Mouse (Mus musculus): ENCODE measurements around the gene Fgfr2. TPM values are rescaled to one million over a fixed set of nuclear protein-coding genes. Genes with fewer than 3 reads are reported as not detected.
"Not testable (repeated sequence)": the region's sequence is repeated elsewhere in the genome, so short reads cannot be mapped to it uniquely, and the experiment has no call there.

Fgfr2 gene
- polyA plus RNA-seq, 1 experiment from 2014 or later: 110 TPM

- H3K4me2 ChIP-seq (replicated peaks; ENCODE audit: low read depth, low read length): no peak overlapping the region
- no peaks in the 10 kb centered on the region for H3K9me3 ChIP-seq (ENCODE audit: low read length)
- ATAC-seq: no peak
- TF ChIP-seq CTCF (IDR thresholded peaks at IDR 0.05) (peak; percentile 65), EP300 (IDR thresholded peaks at IDR 0.05) (no peak)
- no peak overlapping the region for H3K4me3 ChIP-seq (ENCODE audit: low read depth, low read length)
- no peaks in the 10 kb centered on the region for H3K27me3 ChIP-seq (replicated peaks; ENCODE audit: insufficient read depth, low read length)
- no peaks in the 10 kb centered on the region for H3K4me1 ChIP-seq (ENCODE audit: insufficient read depth, low read depth, low read length)
- no peak overlapping the region for H3K9ac ChIP-seq (replicated peaks; ENCODE audit: low read depth)
- DNase-seq (ENCODE audit: low spot score): peak; percentile 38
- H3K27ac ChIP-seq (ENCODE audit: low read length): no peak overlapping the region
- H3K36me3 ChIP-seq (ENCODE audit: insufficient read depth, low read length): no peaks in the 10 kb centered on the region
Observed at GRCm38 (mm10) chr7:131054808-131055370, 2068.3 kb downstream of the Fgfr2 start.

GRCm38 (mm10) chr7:131049829-131050228, 2073.3 kb downstream of the Fgfr2 start:
- DNase-seq (ENCODE audit: low spot score); H3K4me1 ChIP-seq (ENCODE audit: insufficient read depth, low read depth, low read length); H3K27me3 ChIP-seq (replicated peaks; ENCODE audit: insufficient read depth, low read length); ATAC-seq; H3K9me3 ChIP-seq (ENCODE audit: low read length); H3K9ac ChIP-seq (replicated peaks; ENCODE audit: low read depth); H3K36me3 ChIP-seq (ENCODE audit: insufficient read depth, low read length); H3K4me3 ChIP-seq (ENCODE audit: low read depth, low read length); H3K27ac ChIP-seq (ENCODE audit: low read length); H3K4me2 ChIP-seq (replicated peaks; ENCODE audit: low read depth, low read length): not testable (repeated sequence)
- WGBS: 74% methylated on average over 8 of the region's 8 CpGs

GRCm38 (mm10) chr7:131045258-131045835, 2077.8 kb downstream of the Fgfr2 start:
- H3K36me3 ChIP-seq (ENCODE audit: insufficient read depth, low read length); H3K4me1 ChIP-seq (ENCODE audit: insufficient read depth, low read depth, low read length); H3K4me2 ChIP-seq (replicated peaks; ENCODE audit: low read depth, low read length); H3K4me3 ChIP-seq (ENCODE audit: low read depth, low read length); H3K27me3 ChIP-seq (replicated peaks; ENCODE audit: insufficient read depth, low read length); H3K27ac ChIP-seq (ENCODE audit: low read length); H3K9ac ChIP-seq (replicated peaks; ENCODE audit: low read depth); ATAC-seq; H3K9me3 ChIP-seq (ENCODE audit: low read length): not testable (repeated sequence)
- peak; percentile 31 for DNase-seq (ENCODE audit: low spot score)
- WGBS: 24% methylated on average over 3 of the region's 3 CpGs
- TF ChIP-seq CTCF (IDR thresholded peaks at IDR 0.05): peak; percentile 61

GRCm38 (mm10) chr7:131042657-131043056, 2080.5 kb downstream of the Fgfr2 start:
- WGBS: 70% methylated on average over 1 of the region's 1 CpGs
- no peaks in the 10 kb centered on the region for H3K27me3 ChIP-seq (replicated peaks; ENCODE audit: insufficient read depth, low read length)
- DNase-seq (ENCODE audit: low spot score) (no peak), ATAC-seq (no peak)
- H3K9ac ChIP-seq (replicated peaks; ENCODE audit: low read depth): no peak overlapping the region
- no peak overlapping the region for H3K4me3 ChIP-seq (ENCODE audit: low read depth, low read length)
- TF ChIP-seq EP300 (IDR thresholded peaks at IDR 0.05) (no peak), CTCF (IDR thresholded peaks at IDR 0.05) (peak; percentile 72)
- H3K4me2 ChIP-seq (replicated peaks; ENCODE audit: low read depth, low read length): no peak overlapping the region
- H3K36me3 ChIP-seq (ENCODE audit: insufficient read depth, low read length): no peaks in the 10 kb centered on the region
- no peak overlapping the region for H3K27ac ChIP-seq (ENCODE audit: low read length)
- H3K9me3 ChIP-seq (ENCODE audit: low read length): no peaks in the 10 kb centered on the region
- H3K4me1 ChIP-seq (ENCODE audit: insufficient read depth, low read depth, low read length): no peaks in the 10 kb centered on the region

GRCm38 (mm10) chr7:131040760-131041159, 2082.4 kb downstream of the Fgfr2 start:
- H3K27me3 ChIP-seq (replicated peaks; ENCODE audit: insufficient read depth, low read length); H3K4me2 ChIP-seq (replicated peaks; ENCODE audit: low read depth, low read length); DNase-seq (ENCODE audit: low spot score); ATAC-seq; H3K36me3 ChIP-seq (ENCODE audit: insufficient read depth, low read length); H3K9ac ChIP-seq (replicated peaks; ENCODE audit: low read depth); H3K4me1 ChIP-seq (ENCODE audit: insufficient read depth, low read depth, low read length); H3K27ac ChIP-seq (ENCODE audit: low read length); H3K9me3 ChIP-seq (ENCODE audit: low read length); H3K4me3 ChIP-seq (ENCODE audit: low read depth, low read length): not testable (repeated sequence)
- 87% methylated on average over 8 of the region's 8 CpGs for WGBS

- ATAC-seq (no peak), DNase-seq (ENCODE audit: low spot score) (no peak)
- H3K36me3 ChIP-seq (ENCODE audit: insufficient read depth, low read length): no peaks in the 10 kb centered on the region
- no peak for TF ChIP-seq EP300 (IDR thresholded peaks at IDR 0.05)
- no peak for TF ChIP-seq CTCF (IDR thresholded peaks at IDR 0.05)
- no peak overlapping the region for H3K27ac ChIP-seq (ENCODE audit: low read length)
- no peaks in the 10 kb centered on the region for H3K4me1 ChIP-seq (ENCODE audit: insufficient read depth, low read depth, low read length)
- WGBS: 48% methylated on average over 2 of the region's 2 CpGs
- H3K9me3 ChIP-seq (ENCODE audit: low read length): no peaks in the 10 kb centered on the region
- no peak overlapping the region for H3K4me2 ChIP-seq (replicated peaks; ENCODE audit: low read depth, low read length)
- H3K4me3 ChIP-seq (ENCODE audit: low read depth, low read length): no peak overlapping the region
- no peaks in the 10 kb centered on the region for H3K27me3 ChIP-seq (replicated peaks; ENCODE audit: insufficient read depth, low read length)
- H3K9ac ChIP-seq (replicated peaks; ENCODE audit: low read depth): no peak overlapping the region
Observed at GRCm38 (mm10) chr7:131037083-131037482, 2086.1 kb downstream of the Fgfr2 start.

- no peaks in the 10 kb centered on the region for H3K9me3 ChIP-seq (ENCODE audit: low read length)
- ATAC-seq (no peak), DNase-seq (ENCODE audit: low spot score) (no peak)
- no peaks in the 10 kb centered on the region for H3K36me3 ChIP-seq (ENCODE audit: insufficient read depth, low read length)
- no peaks in the 10 kb centered on the region for H3K4me1 ChIP-seq (ENCODE audit: insufficient read depth, low read depth, low read length)
- WGBS: 63% methylated on average over 3 of the region's 3 CpGs
- H3K4me3 ChIP-seq (ENCODE audit: low read depth, low read length): no peak overlapping the region
- no peak overlapping the region for H3K27ac ChIP-seq (ENCODE audit: low read length)
- TF ChIP-seq EP300 (IDR thresholded peaks at IDR 0.05): no peak
- no peak for TF ChIP-seq CTCF (IDR thresholded peaks at IDR 0.05)
- H3K27me3 ChIP-seq (replicated peaks; ENCODE audit: insufficient read depth, low read length): no peaks in the 10 kb centered on the region
- no peak overlapping the region for H3K4me2 ChIP-seq (replicated peaks; ENCODE audit: low read depth, low read length)
- H3K9ac ChIP-seq (replicated peaks; ENCODE audit: low read depth): no peak overlapping the region
Observed at GRCm38 (mm10) chr7:131036396-131036795, 2086.8 kb downstream of the Fgfr2 start.
